Mouse (Mus musculus): ENCODE measurements around the gene D430041D05Rik. TPM values are rescaled to one million over a fixed set of nuclear protein-coding genes. Genes with fewer than 3 reads are reported as not detected.
"Not testable (repeated sequence)": the region's sequence is repeated elsewhere in the genome, so short reads cannot be mapped to it uniquely, and the experiment has no call there.

Gene D430041D05Rik
- polyA plus RNA-seq, 1 experiment from 2014 or later, result 0.25 TPM

DNA sequence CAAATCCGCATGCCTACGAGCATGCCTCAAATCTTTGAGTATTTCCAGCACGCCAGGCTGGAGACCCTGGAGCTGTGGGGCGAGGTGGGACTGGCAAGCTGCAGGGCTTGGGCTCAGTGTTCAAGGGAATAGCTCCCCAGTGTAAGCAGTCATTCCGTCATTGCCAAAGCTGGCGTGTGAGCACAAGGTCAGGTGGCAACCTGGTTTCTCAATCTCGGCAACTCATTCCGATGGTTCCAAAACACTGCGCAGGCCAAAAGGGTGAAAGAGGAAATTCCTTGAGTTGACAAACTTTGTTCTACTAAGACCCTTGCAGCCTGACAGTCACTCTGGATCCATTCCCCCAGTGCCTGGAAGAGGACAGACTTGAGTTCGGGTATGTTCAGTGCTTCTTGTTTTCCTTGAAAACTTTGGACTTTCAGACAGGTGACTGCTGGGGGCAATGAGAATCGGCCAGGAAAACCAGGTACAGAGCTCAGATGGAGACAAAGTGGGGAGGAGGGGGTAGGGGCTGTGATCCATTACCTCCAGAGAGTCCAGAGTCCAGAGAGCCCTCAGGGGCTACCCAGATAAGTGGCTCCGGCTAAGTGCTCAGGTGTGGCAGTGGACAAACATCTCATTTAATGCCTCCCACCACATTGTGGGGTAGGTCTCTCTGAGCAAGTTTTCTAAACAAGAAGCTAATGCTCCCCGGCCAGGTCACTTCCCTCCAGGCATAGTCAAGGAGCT lies 281.8 kb downstream of the D430041D05Rik start:
- Histone ChIP-seq H3K4me2 (replicated peaks) (peak overlapping the region; percentile 0; the same call in 1 of the 2 replicates), H3K36me3 (no peaks in the 10 kb centered on the region), H3K27ac (peak overlapping the region; percentile 42), H3K4me1 (replicated peaks) (peaks cover 11% of the 10 kb centered on the region; the same call in 1 of the 2 replicates), H3K4me3 (replicated peaks) (no peak overlapping the region), H3K27me3 (replicated peaks) (no peaks in the 10 kb centered on the region), H3K9me3 (no peaks in the 10 kb centered on the region), H3K9ac (no peak overlapping the region)
- WGBS, result 65% methylated on average over 13 of the region's 13 CpGs
- ATAC-seq, result peak; percentile 83

DNA sequence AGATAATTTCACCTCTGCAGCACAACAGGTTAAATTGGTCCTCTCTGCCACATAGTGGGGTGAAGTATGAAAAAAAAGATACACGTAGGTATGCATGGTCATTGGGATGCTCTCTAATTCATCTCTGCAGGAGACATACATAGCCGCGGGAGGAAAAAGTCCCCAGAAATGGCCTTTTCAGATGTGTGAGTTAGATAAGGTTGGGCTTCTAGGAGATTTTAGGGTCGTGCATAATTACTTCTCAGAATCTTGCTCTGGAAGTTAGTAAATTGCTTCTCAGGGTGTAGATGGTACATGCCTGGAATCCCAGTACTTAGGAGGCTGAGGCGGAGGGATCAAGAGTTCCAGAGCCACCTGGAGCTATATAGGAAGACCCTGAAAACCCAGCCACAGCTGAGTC lies 286.7 kb downstream of the D430041D05Rik start:
- no peaks in the 10 kb centered on the region for H3K36me3 ChIP-seq
- H3K27me3 ChIP-seq (replicated peaks), result no peaks in the 10 kb centered on the region
- H3K4me1 ChIP-seq (replicated peaks), result peaks cover 12% of the 10 kb centered on the region
- no peak overlapping the region for H3K9ac ChIP-seq
- no peak overlapping the region for H3K4me3 ChIP-seq (replicated peaks)
- no peak for ATAC-seq
- no peaks in the 10 kb centered on the region for H3K9me3 ChIP-seq
- no peak overlapping the region for H3K27ac ChIP-seq
- 77% methylated on average over 5 of the region's 5 CpGs for WGBS
- H3K4me2 ChIP-seq (replicated peaks), result no peak overlapping the region

DNA sequence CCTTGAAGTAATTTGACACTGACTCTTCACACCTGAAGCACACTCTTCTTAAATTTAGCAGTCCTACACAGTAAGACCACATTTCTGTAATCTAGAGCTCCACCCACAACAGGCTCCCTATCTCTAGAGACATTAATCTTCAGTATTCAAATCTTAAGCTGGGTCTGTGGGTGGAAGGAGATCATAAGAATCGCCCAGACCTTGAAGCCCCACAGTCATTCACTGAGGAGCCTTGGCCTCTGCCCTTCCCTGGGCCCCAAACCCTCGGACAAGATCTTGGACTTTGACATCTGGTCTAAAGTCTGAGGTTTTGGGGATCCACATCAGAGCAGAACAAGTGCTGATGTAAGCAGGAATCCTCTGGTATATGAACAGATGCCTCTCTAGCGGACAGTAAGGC lies 287.3 kb downstream of the D430041D05Rik start:
- Histone ChIP-seq H3K9ac (0 out of 2 replicates have a peak overlapping the region, but pooled peaks have one; percentile 64), H3K4me2 (replicated peaks) (peak overlapping the region; percentile 88), H3K9me3 (no peaks in the 10 kb centered on the region), H3K4me1 (replicated peaks) (peaks cover 12% of the 10 kb centered on the region), H3K27ac (no peak overlapping the region), H3K36me3 (no peaks in the 10 kb centered on the region), H3K27me3 (replicated peaks) (no peaks in the 10 kb centered on the region), H3K4me3 (replicated peaks) (no peak overlapping the region)
- no peak for ATAC-seq
- 43% methylated on average over 3 of the region's 3 CpGs for WGBS

DNA sequence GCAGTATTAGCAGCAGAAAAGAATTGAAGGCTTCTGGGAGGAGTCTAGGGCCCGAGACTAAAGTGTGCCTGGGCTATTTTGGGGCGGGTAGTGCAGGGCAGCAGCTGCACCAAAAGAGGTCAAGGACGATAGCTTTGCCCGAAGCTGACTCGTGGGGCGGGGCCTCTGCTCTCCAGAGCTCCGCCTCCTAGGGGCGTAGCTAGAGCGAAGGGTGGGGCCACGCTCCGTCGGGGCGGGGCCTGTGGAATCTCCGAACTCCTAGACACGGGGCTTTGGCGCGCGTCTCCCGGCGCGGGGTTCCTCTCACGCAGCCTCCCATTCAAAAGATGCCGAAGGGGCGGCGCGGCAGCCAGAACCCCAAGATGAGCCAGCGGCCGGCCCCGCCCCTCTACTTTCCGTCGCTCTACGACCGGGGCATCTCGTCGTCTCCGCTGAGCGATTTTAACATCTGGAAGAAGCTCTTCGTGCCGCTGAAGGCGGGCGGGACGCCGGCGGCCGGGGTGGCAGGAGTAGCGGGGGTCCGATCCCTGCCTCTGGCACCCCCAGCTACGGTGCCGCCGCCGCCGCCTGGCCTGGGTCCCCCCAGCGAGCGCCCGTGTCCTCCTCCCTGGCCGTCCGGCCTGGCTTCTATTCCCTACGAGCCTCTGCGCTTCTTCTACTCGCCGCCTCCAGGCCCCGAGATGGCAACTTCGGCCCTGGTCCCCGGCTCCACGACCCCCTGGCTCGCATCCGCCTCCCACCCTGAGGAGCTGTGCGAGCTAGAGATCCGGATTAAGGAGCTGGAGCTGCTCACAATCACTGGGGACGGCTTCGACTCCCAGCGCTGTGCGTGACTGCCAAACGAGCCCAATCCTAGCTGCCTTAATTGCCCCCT lies 288.1 kb downstream of the D430041D05Rik start, which contains the start of gene A930018P22Rik:
Gene A930018P22Rik (plus strand): TSS at position 265 of the 874 bp plus-strand sequence.
- H3K4me2 ChIP-seq (replicated peaks), result peak within 1 kb of the TSS; percentile 88
- peak; percentile 95 for ATAC-seq
- H3K4me1 ChIP-seq (replicated peaks), result peaks cover 12% of the 10 kb centered on the region
- H3K36me3 ChIP-seq, result no peaks in the 10 kb centered on the region
- H3K27ac ChIP-seq, result peak within 1 kb of the TSS; percentile 52
- H3K4me3 ChIP-seq (replicated peaks), result peak within 1 kb of the TSS; percentile 57
- no peaks in the 10 kb centered on the region for H3K27me3 ChIP-seq (replicated peaks)
- WGBS, result under 1% methylated on average over 74 of the region's 74 CpGs
- H3K9ac ChIP-seq, result peak within 1 kb of the TSS; percentile 64
- H3K9me3 ChIP-seq, result no peaks in the 10 kb centered on the region

DNA sequence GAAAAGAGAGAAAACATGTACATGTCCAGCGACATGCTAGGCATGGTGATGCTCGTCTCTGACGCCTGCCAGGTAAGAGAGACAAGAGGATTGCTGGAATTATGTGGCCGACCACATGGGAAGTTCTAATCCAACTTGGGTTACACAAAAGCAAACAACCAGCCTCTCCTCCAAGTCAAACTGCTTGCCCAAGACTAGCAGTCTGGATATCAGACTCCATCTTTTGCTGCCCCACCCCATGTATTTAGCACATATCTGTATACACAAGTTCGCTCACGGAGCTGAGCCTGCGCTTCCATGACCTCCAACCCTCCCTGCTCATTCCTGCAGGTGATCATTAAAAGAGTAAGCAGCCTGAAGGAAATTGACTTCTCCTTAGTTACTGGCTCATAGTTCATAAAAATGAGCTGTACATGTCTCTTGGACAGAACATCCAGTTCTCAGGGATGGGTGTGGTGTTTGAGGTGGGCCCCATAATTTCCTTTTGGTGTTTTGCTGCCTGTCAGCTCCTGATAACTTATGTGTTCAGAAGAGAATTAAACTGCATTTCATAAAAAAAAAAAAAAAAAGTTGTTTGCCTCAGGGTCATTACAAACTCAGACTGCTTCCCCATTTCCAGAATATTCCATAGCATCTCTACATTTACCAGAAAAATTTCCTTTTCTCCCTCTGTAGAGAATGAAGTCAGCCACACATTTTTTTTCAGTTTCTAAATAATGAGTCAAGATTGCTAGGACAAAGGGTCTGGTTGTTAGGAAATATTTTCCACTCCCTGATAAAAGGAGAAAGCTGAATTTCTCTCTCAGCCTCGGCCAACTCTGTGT lies 288.9 kb downstream of the D430041D05Rik start:
- Histone ChIP-seq H3K27me3 (replicated peaks) (no peaks in the 10 kb centered on the region), H3K27ac (peak overlapping the region; percentile 52), H3K4me2 (replicated peaks) (peak overlapping the region; percentile 88), H3K4me3 (replicated peaks) (peak overlapping the region; percentile 57), H3K36me3 (no peaks in the 10 kb centered on the region), H3K4me1 (replicated peaks) (peaks cover 12% of the 10 kb centered on the region), H3K9ac (no peak overlapping the region), H3K9me3 (no peaks in the 10 kb centered on the region)
- peak; percentile 39 for ATAC-seq
- 65% methylated on average over 8 of the region's 8 CpGs for WGBS

DNA sequence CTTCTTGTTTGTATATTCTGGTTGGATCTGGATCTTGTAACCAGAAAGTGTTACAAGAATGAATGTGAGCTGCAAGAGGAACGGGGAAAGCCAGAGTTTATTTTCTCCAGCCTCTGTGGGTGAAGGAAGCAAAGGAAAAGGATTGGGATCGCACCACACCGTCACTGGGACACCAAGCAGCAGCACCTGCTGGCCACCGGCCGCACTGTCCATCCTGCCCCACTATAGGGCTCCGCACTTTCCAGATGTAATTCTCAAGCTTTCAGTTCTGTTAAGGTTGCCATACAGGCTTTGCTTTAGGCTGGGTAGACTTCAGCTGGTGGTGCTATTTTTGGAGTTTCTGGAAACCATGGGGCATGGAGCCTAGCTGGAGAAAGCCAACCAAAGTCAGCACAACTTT lies 290.5 kb downstream of the D430041D05Rik start:
- no peaks in the 10 kb centered on the region for H3K27me3 ChIP-seq (replicated peaks)
- no peak overlapping the region for H3K4me2 ChIP-seq (replicated peaks)
- H3K36me3 ChIP-seq, result no peaks in the 10 kb centered on the region
- H3K4me3 ChIP-seq (replicated peaks), result no peak overlapping the region
- H3K27ac ChIP-seq, result peak overlapping the region; percentile 62
- H3K9me3 ChIP-seq, result no peaks in the 10 kb centered on the region
- no peak overlapping the region for H3K9ac ChIP-seq
- peaks cover 12% of the 10 kb centered on the region for H3K4me1 ChIP-seq (replicated peaks)
- WGBS, result 43% methylated on average over 6 of the region's 6 CpGs
- ATAC-seq, result no peak

DNA sequence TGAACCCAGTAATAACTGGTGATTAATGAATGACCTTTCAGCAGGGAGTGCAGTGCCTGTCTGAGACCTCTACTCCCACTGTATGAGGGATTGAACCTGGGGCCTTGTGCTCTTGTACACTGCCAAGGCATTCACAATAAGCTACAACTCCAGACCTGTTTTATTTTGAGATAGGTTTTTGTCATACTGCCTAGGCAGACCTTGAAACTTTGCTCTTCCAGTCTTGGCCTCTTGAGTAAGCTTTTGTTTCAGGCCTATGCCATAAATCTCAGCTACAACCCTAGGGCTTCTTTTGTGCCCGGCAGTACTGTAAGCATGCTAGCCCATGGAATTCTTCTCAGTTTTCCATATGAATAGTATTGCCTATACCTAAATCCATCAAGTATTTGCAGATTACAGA lies 291.7 kb downstream of the D430041D05Rik start:
- no peaks in the 10 kb centered on the region for H3K27me3 ChIP-seq (replicated peaks)

DNA sequence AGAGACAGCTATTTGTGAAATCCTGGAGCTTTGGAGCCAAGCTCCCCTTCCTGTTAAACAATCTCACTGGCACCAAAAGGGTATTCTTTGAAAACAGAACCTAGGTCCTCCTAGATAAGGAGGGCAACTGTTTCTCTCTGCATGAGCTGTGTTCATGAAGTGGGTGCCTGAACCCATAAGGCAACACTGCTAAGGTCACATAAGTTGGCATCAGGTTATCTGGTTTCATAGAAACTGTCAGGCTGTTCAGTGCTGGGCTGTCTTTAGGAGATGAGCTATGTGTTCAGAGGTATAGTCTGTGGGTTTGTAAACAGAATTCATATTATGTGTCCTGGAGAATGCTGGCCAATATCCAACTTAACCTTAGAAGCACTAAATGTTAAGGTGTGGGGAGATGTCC lies 293.6 kb downstream of the D430041D05Rik start:
- not testable (repeated sequence) for H3K9ac ChIP-seq; H3K27ac ChIP-seq; H3K9me3 ChIP-seq; H3K36me3 ChIP-seq; H3K27me3 ChIP-seq (replicated peaks); H3K4me2 ChIP-seq (replicated peaks); H3K4me3 ChIP-seq (replicated peaks); ATAC-seq; H3K4me1 ChIP-seq (replicated peaks)

More for the DNA sequence above, 291.7 kb downstream of the D430041D05Rik start:
- H3K9ac ChIP-seq, result no peak overlapping the region
- H3K4me2 ChIP-seq (replicated peaks), result no peak overlapping the region
- no peak for ATAC-seq
- no peak overlapping the region for H3K4me3 ChIP-seq (replicated peaks)
- H3K9me3 ChIP-seq, result no peaks in the 10 kb centered on the region
- H3K27ac ChIP-seq, result no peak overlapping the region
- H3K4me1 ChIP-seq (replicated peaks), result peaks cover 12% of the 10 kb centered on the region
- H3K36me3 ChIP-seq, result no peaks in the 10 kb centered on the region
- WGBS, result 40% methylated on average over 1 of the region's 1 CpGs

DNA sequence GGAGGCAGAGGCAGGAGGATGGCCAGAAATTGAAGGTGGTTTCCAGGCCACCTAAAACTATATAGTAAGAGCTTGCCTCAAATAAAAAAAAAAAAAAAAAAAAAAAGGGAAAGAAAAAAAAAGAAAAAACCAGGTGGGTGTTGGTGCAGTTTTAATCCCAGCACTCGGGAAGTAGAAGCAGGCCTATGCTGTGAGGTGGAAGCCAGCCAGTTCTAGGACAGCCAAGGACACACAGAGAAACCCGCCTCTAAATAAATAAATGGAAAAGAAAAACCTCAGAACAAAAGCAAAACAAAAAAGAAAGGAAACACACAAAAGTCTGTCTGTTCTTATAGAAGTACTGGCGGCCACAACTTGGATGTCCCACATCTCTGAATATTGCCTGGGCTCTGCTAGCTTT lies 295.9 kb downstream of the D430041D05Rik start:
- Histone ChIP-seq H3K36me3 (no peaks in the 10 kb centered on the region), H3K4me3 (replicated peaks) (no peak overlapping the region), H3K4me2 (replicated peaks) (no peak overlapping the region), H3K27me3 (replicated peaks) (no peaks in the 10 kb centered on the region), H3K27ac (no peak overlapping the region), H3K4me1 (replicated peaks) (no peaks in the 10 kb centered on the region), H3K9ac (no peak overlapping the region), H3K9me3 (no peaks in the 10 kb centered on the region)
- ATAC-seq, result no peak
- WGBS, result 84% methylated on average over 3 of the region's 3 CpGs

DNA sequence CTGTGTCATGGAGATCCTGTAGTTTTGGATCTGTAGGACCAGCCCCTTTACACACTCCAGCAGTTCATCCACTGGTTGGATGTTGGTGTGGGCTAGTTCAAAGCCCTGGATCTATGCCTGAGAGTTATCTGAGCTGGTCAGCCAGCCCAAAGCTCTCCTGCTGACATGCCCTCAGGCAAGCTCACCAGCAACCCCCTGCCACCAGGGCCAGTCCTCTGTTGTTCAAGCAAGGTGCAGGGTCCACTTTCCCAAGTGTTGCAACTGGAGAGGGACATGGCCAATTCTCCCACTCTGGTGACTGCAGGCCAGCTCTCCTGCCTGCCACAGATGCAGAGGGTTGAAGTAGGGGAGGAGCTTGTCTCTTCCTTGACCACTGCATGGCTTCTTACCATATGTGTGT lies 297.2 kb downstream of the D430041D05Rik start:
- H3K4me2 ChIP-seq (replicated peaks); H3K4me3 ChIP-seq (replicated peaks); H3K27ac ChIP-seq; H3K9ac ChIP-seq; H3K36me3 ChIP-seq; H3K9me3 ChIP-seq; ATAC-seq; H3K27me3 ChIP-seq (replicated peaks); H3K4me1 ChIP-seq (replicated peaks): not testable (repeated sequence)

DNA sequence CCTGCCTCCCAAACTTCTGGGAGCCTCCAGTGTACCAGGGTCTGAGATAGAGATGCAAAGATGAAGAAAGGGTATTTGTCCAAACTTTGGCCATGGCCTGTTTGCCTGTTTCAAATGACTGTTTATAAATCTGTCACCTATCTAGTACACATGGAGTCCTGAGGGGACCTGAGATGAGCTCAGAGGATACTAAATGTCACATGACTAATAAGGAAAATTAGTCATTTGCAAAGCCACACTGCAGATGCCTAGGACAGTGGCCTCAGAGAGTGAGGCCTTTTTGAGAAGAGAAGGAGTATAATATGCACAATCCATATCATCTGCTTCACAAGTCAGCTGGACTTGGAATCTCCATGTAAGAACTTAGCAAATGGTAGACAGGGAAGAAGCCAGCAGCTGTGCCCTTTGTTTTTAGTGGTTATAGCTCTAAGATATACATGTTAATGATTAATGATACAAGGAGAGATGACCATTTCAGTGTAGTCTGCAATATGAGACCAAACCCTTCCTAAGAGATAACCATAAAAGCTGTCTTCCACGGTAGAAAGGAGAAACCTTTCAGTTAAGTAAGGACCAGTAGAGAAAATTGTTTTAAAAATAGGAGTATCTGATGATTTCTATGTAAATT lies 299.5 kb downstream of the D430041D05Rik start:
- not testable (repeated sequence) for H3K9me3 ChIP-seq; H3K27ac ChIP-seq; H3K27me3 ChIP-seq (replicated peaks); H3K4me1 ChIP-seq (replicated peaks); H3K9ac ChIP-seq; H3K4me3 ChIP-seq (replicated peaks); H3K36me3 ChIP-seq; H3K4me2 ChIP-seq (replicated peaks)
- ATAC-seq, result peak; percentile 86
- WGBS, result no CpG with 5 or more reads among the region's 1 CpGs
